20 mouse cellular contexts compared by ENCODE assay signal in genomic region chr4:48110331-48110730, GRCm38 (mm10). TPM values are rescaled to one million over a fixed set of nuclear protein-coding genes. Genes with fewer than 3 reads are reported as not detected.
A peak's percentile ranks its signal among the peaks of the same experiment; 100 is the strongest.
DNase-seq lines count a peak whose midpoint lies in the region; ATAC-seq and TF ChIP-seq lines count a peak whose summit lies in the region.
"Had no signal": no experiment of that assay in that cellular context is flagged by ENCODE, and none has a peak within 500 bp of the region (broad histone marks: within the 10 kb centered on the region; RNA-seq: fewer than 3 reads in every experiment).

No protein-coding gene starts in this region.

- H3K9me3 ChIP-seq in lung, embryonic 14.5 days (ENCODE audit: low read depth, low read length): no peaks in the 10 kb centered on the region
- H3K9me3 ChIP-seq in forebrain, embryonic 16.5 days (ENCODE audit: control insufficient read depth, low read length): no peaks in the 10 kb centered on the region
- H3K9me3 ChIP-seq: embryonic facial prominence, embryonic 12.5 days; forebrain, embryonic 12.5 days; heart, embryonic 12.5 days; hindbrain, embryonic 10.5 days had no signal

- no peak for TF ChIP-seq CTCF in lung, embryonic 14.5 days (IDR thresholded peaks at IDR 0.05; ENCODE audit: low read depth)

- no peak for ATAC-seq in lung, embryonic 14.5 days (ENCODE audit: insufficient read depth)
- ATAC-seq in neutrophil, adult 5-6 weeks (ENCODE audit: extremely low read depth, insufficient number of reproducible peaks, low FRiP score, poor library complexity, severe bottlenecking): peak; percentile 77
- ATAC-seq in forebrain, embryonic 16.5 days: no peak
- no peak for ATAC-seq in megakaryocyte, adult 5-6 weeks (ENCODE audit: poor library complexity, severe bottlenecking)
- ATAC-seq: forebrain, postnatal 0 days had no signal

- H3K9ac ChIP-seq in lung, embryonic 14.5 days: no peak overlapping the region
- H3K9ac ChIP-seq in forebrain, embryonic 16.5 days (replicated peaks; ENCODE audit: low read depth, low read length): no peak overlapping the region
- H3K9ac ChIP-seq: embryonic facial prominence, embryonic 12.5 days; forebrain, embryonic 12.5 days; forebrain, postnatal 0 days; heart, embryonic 12.5 days; hindbrain, embryonic 14.5 days had no signal

- no peak overlapping the region for H3K4me3 ChIP-seq in lung, embryonic 14.5 days (ENCODE audit: low read depth, low read length)
- no peak overlapping the region for H3K4me3 ChIP-seq in forebrain, embryonic 16.5 days (replicated peaks; ENCODE audit: low read length)
- H3K4me3 ChIP-seq: embryonic facial prominence, embryonic 12.5 days; forebrain, embryonic 12.5 days; gastrocnemius, adult 2 months; heart, embryonic 12.5 days; hindbrain, embryonic 10.5 days had no signal

- peak; percentile 9 for DNase-seq in lung, embryonic 14.5 days
- DNase-seq in lung, postnatal 4 days: no peak
- peak; percentile 36 for DNase-seq in 416B (ENCODE audit: low read depth)
- peak; percentile 61 for DNase-seq in A20 (ENCODE audit: low read depth, low spot score)
- DNase-seq: adrenal gland, postnatal 10 days; cerebellum, adult 11 months; cerebellum, adult 8-10 months; cerebellum, postnatal 14 days; embryo, embryonic 11 days; forebrain, postnatal 0 days; gastrocnemius, adult 2 months; gastrocnemius, postnatal 25 days had no signal

- 79% methylated on average over 3 of the region's 3 CpGs for WGBS in lung, embryonic 14.5 days
- WGBS in forebrain, embryonic 16.5 days: 69% methylated on average over 3 of the region's 3 CpGs

- H3K27me3 ChIP-seq in lung, embryonic 14.5 days (ENCODE audit: insufficient read depth, low read length): no peaks in the 10 kb centered on the region
- H3K27me3 ChIP-seq in forebrain, embryonic 16.5 days (replicated peaks; ENCODE audit: control insufficient read depth, insufficient read depth, low read length): no peaks in the 10 kb centered on the region
- H3K27me3 ChIP-seq: embryonic facial prominence, embryonic 12.5 days; forebrain, embryonic 12.5 days; heart, embryonic 12.5 days had no signal

- H3K36me3 ChIP-seq in lung, embryonic 14.5 days (ENCODE audit: insufficient read depth): no peaks in the 10 kb centered on the region
- H3K36me3 ChIP-seq in forebrain, embryonic 16.5 days (ENCODE audit: control insufficient read depth, insufficient read depth): no peaks in the 10 kb centered on the region
- H3K36me3 ChIP-seq: embryonic facial prominence, embryonic 12.5 days; forebrain, embryonic 12.5 days; heart, embryonic 12.5 days; hindbrain, embryonic 10.5 days had no signal

- H3K4me1 ChIP-seq in lung, embryonic 14.5 days (ENCODE audit: insufficient read depth): no peaks in the 10 kb centered on the region
- 0 out of 2 replicates have a peak, but pooled peaks cover 2% of the 10 kb centered on the region for H3K4me1 ChIP-seq in forebrain, embryonic 16.5 days (replicated peaks; ENCODE audit: control insufficient read depth, insufficient read depth, low read length)
- H3K4me1 ChIP-seq: embryonic facial prominence, embryonic 12.5 days; forebrain, embryonic 12.5 days; heart, embryonic 12.5 days; hindbrain, embryonic 10.5 days had no signal

- H3K4me2 ChIP-seq in lung, embryonic 14.5 days: no peak overlapping the region
- H3K4me2 ChIP-seq in forebrain, embryonic 16.5 days (ENCODE audit: low read length): no peak overlapping the region
- H3K4me2 ChIP-seq: embryonic facial prominence, embryonic 12.5 days; forebrain, embryonic 12.5 days; heart, embryonic 12.5 days; hindbrain, embryonic 14.5 days had no signal

- no peak overlapping the region for H3K27ac ChIP-seq in lung, embryonic 14.5 days (ENCODE audit: low read depth)
- no peak overlapping the region for H3K27ac ChIP-seq in forebrain, embryonic 16.5 days (ENCODE audit: low read length)
- H3K27ac ChIP-seq: embryonic facial prominence, embryonic 12.5 days; forebrain, embryonic 12.5 days; gastrocnemius, adult 2 months; hindbrain, embryonic 10.5 days; hindbrain, embryonic 14.5 days had no signal

RNA-seq across cellular contexts. Expression of gene Stx17, which starts 14.4 kb away (rescaled TPM):
- 29.9 and 31.8 TPM in 2 replicates for polyA plus RNA-seq in lung, embryonic 14.5 days (2014; fragmentation: Nextera tagmentation; extraction: Ambion mirVana)
- total RNA-seq in neutrophil, adult 5-6 weeks (2017): 51.8 and 54.4 TPM in 2 replicates
- polyA plus RNA-seq in forebrain, embryonic 16.5 days (2015; fragmentation: Nextera tagmentation; extraction: Ambion mirVana): 19.6 and 21.2 TPM in 2 replicates
- 14.2 and 15.1 TPM in 2 replicates for total RNA-seq in megakaryocyte, adult 5-6 weeks (2015)
- 16.7 and 25.9 TPM in 2 replicates for total RNA-seq in megakaryocyte, adult 5-6 weeks (2017)

Comparison
In these comparisons a context has a peak if more than half of its experiments do, and no peak if none do; other contexts are left out.
1. DNase-seq: peak in lung, embryonic 14.5 days (single experiment), 416B (single experiment) and A20 (single experiment); none in lung, postnatal 4 days (0 of 2).